Mouse (Mus musculus) frontal cortex, postnatal 36 days (tissue): ENCODE data around the gene F9.
"Not testable (repeated sequence)": the region's sequence is repeated elsewhere in the genome, so short reads cannot be mapped to it uniquely, and the experiment has no call there.

Experiments
- DNase-seq, 2 experiments: peaks; one replicate each; pipeline ENCODE4 v3.0.0; 2022; ENCODE audit warnings: low spot score in 2 of 2

Gene F9

GRCm38 (mm10) chrX:59999221-60000083 is at the start of gene F9:
F9 (plus strand) TSS chrX:59999464.
- no peak for DNase-seq

GRCm38 (mm10) chrX:59969767-59970166 is 29.5 kb upstream of the F9 start:
- DNase-seq = not testable (repeated sequence)

- DNase-seq = no peak
Measured at GRCm38 (mm10) chrX:60000084-60000443, 800 bp downstream of the F9 start.

- no peak for DNase-seq
Measured at GRCm38 (mm10) chrX:60001461-60001860, 2.2 kb downstream of the F9 start.

GRCm38 (mm10) chrX:60013084-60013676 is 13.9 kb downstream of the F9 start:
- peak; percentile 6 to 13 for DNase-seq

- no peak for DNase-seq
Measured at GRCm38 (mm10) chrX:60014588-60014987, 15.3 kb downstream of the F9 start.

GRCm38 (mm10) chrX:60021007-60021406 is 21.7 kb downstream of the F9 start:
- no peak for DNase-seq

GRCm38 (mm10) chrX:60021595-60021994 is 22.3 kb downstream of the F9 start:
- DNase-seq = no peak

GRCm38 (mm10) chrX:60026654-60027053 is 27.4 kb downstream of the F9 start:
- DNase-seq = peak; percentile 8 to 20

GRCm38 (mm10) chrX:60054745-60055144 is 55.5 kb downstream of the F9 start:
- DNase-seq = no peak

GRCm38 (mm10) chrX:60055185-60055584 is 55.9 kb downstream of the F9 start:
- no peak for DNase-seq

- no peak for DNase-seq
Measured at GRCm38 (mm10) chrX:60075359-60075758, 76.1 kb downstream of the F9 start.
